Mouse (Mus musculus) stomach, embryonic 14.5 days (tissue): ENCODE measurements at regions not wholly inside any gene's neighbourhood (a gene's known extent, or its start where the extent isn't known, plus 50 kb on each side); places are given as distances from the start of the nearest gene placed in this dataset.

Experiments used
- ATAC-seq: fragments of 200-750 bp; cut with Nextera tagmentation; 2 replicates; pipeline ENCODE4 v1.8.0; 2017; ENCODE audit warnings: low read depth, moderate TSS enrichment; ENCODE audit not compliant: insufficient number of reproducible peaks, insufficient read depth, low FRiP score
- H3K27ac ChIP-seq: fragments of 300-500 bp; sonication (generic); 2 replicates; pipeline ENCODE4 v1.5.1; 2014; ENCODE audit warnings: mild to moderate bottlenecking, low read length, moderate library complexity, mixed read lengths
- H3K27me3 ChIP-seq: fragments of 300-500 bp; sonication (generic); 2 replicates; pipeline ENCODE4 v1.6.1; 2014; ENCODE audit warnings: low read length, control low read depth, mixed read lengths; ENCODE audit not compliant: control insufficient read depth, insufficient read depth
- H3K36me3 ChIP-seq: fragments of 300-500 bp; sonication (generic); 2 replicates; pipeline ENCODE4 v1.6.1; 2014; ENCODE audit warnings: mild to moderate bottlenecking, control low read depth, low read length, moderate library complexity, mixed read lengths; ENCODE audit not compliant: control insufficient read depth, insufficient read depth
- H3K4me1 ChIP-seq: fragments of 300-500 bp; sonication (generic); 2 replicates; pipeline ENCODE4 v1.6.1; 2014; ENCODE audit warnings: low read length, control low read depth, mixed read lengths; ENCODE audit not compliant: control insufficient read depth, insufficient read depth
- H3K4me2 ChIP-seq: fragments of 300-500 bp; sonication (generic); replicated peaks from 2 replicates; pipeline ENCODE4 v1.6.1; 2014; ENCODE audit warnings: low read depth, low read length, control low read depth
- H3K4me3 ChIP-seq: fragments of 300-500 bp; sonication (generic); 2 replicates; pipeline ENCODE4 v1.5.1; 2014; ENCODE audit warnings: low read depth, low read length, control low read depth
- H3K9ac ChIP-seq: fragments of 300-500 bp; sonication (generic); replicated peaks from 2 replicates; pipeline ENCODE4 v1.6.1; 2014; ENCODE audit warnings: low read depth, mild to moderate bottlenecking, control low read depth, low read length, moderate library complexity, mixed read lengths
- H3K9me3 ChIP-seq: fragments of 300-500 bp; sonication (generic); 2 replicates; pipeline ENCODE4 v1.6.1; 2016; ENCODE audit warnings: low read depth, low read length, control low read depth; ENCODE audit not compliant: control insufficient read depth
- WGBS: fragments of 180-500 bp; shearing (Covaris S2); extraction: QIAGEN DNeasy Blood & Tissue Kit; methylation state at CpG from one replicate; pipeline ENCODE4 v1.1.7; 2014; 5-methylcytosine and 5-hydroxymethylcytosine counted together

GRCm38 (mm10) chr9:73242521-73243308 is 129.5 kb downstream of the Rsl24d1 start:
- Histone ChIP-seq H3K4me2 (no peak overlapping the region), H3K9ac (no peak overlapping the region), H3K4me1 (no peaks in the 10 kb centered on the region), H3K27me3 (no peaks in the 10 kb centered on the region), H3K4me3 (no peak overlapping the region), H3K36me3 (no peaks in the 10 kb centered on the region), H3K9me3 (no peaks in the 10 kb centered on the region), H3K27ac (no peak overlapping the region)
- no peak for ATAC-seq
- WGBS = 66% methylated on average over 4 of the region's 4 CpGs

GRCm38 (mm10) chr9:73244177-73244576 is 131.0 kb downstream of the Rsl24d1 start:
- Histone ChIP-seq H3K4me1 (no peaks in the 10 kb centered on the region), H3K27ac (no peak overlapping the region), H3K36me3 (no peaks in the 10 kb centered on the region), H3K9me3 (no peaks in the 10 kb centered on the region), H3K9ac (no peak overlapping the region), H3K4me3 (no peak overlapping the region), H3K27me3 (no peaks in the 10 kb centered on the region), H3K4me2 (no peak overlapping the region)
- no peak for ATAC-seq
- WGBS = 65% methylated on average over 3 of the region's 3 CpGs

GRCm38 (mm10) chr9:73245524-73245923 is 132.3 kb downstream of the Rsl24d1 start:
- Histone ChIP-seq H3K27me3 (no peaks in the 10 kb centered on the region), H3K36me3 (no peaks in the 10 kb centered on the region), H3K9me3 (no peaks in the 10 kb centered on the region), H3K27ac (no peak overlapping the region), H3K9ac (no peak overlapping the region), H3K4me3 (no peak overlapping the region), H3K4me1 (no peaks in the 10 kb centered on the region), H3K4me2 (no peak overlapping the region)
- WGBS = 53% methylated on average over 7 of the region's 7 CpGs
- no peak for ATAC-seq

- H3K4me2 ChIP-seq = no peak overlapping the region
- H3K27me3 ChIP-seq = no peaks in the 10 kb centered on the region
- no peak overlapping the region for H3K9ac ChIP-seq
- no peaks in the 10 kb centered on the region for H3K36me3 ChIP-seq
- no peak for ATAC-seq
- WGBS = 61% methylated on average over 9 of the region's 9 CpGs
- no peaks in the 10 kb centered on the region for H3K9me3 ChIP-seq
- no peak overlapping the region for H3K27ac ChIP-seq
- no peak overlapping the region for H3K4me3 ChIP-seq
- no peaks in the 10 kb centered on the region for H3K4me1 ChIP-seq
These were observed 144.9 kb downstream of the Rsl24d1 start for GRCm38 (mm10) chr9:73258171-73258570.

- no peaks in the 10 kb centered on the region for H3K9me3 ChIP-seq
- 86% methylated on average over 8 of the region's 8 CpGs for WGBS
These were observed 145.4 kb downstream of the Rsl24d1 start for GRCm38 (mm10) chr9:73258640-73259039.

GRCm38 (mm10) chr9:73262711-73263110 is 149.5 kb downstream of the Rsl24d1 start:
- 65% methylated on average over 5 of the region's 5 CpGs for WGBS
- H3K4me3 ChIP-seq = no peak overlapping the region

More at GRCm38 (mm10) chr9:73258640-73259039, 145.4 kb downstream of the Rsl24d1 start:
- Histone ChIP-seq H3K27me3 (no peaks in the 10 kb centered on the region), H3K27ac (no peak overlapping the region), H3K4me3 (no peak overlapping the region), H3K4me1 (no peaks in the 10 kb centered on the region), H3K9ac (no peak overlapping the region), H3K36me3 (no peaks in the 10 kb centered on the region), H3K4me2 (no peak overlapping the region)
- no peak for ATAC-seq

GRCm38 (mm10) chr9:73270249-73270648 is 157.0 kb downstream of the Rsl24d1 start:
- ATAC-seq = no peak
- WGBS = 69% methylated on average over 5 of the region's 5 CpGs
- Histone ChIP-seq H3K27ac (no peak overlapping the region), H3K36me3 (no peaks in the 10 kb centered on the region), H3K9ac (no peak overlapping the region), H3K4me3 (no peak overlapping the region), H3K4me1 (no peaks in the 10 kb centered on the region), H3K27me3 (no peaks in the 10 kb centered on the region), H3K4me2 (no peak overlapping the region), H3K9me3 (no peaks in the 10 kb centered on the region)

More at GRCm38 (mm10) chr9:73262711-73263110, 149.5 kb downstream of the Rsl24d1 start:
- no peaks in the 10 kb centered on the region for H3K36me3 ChIP-seq
- no peaks in the 10 kb centered on the region for H3K27me3 ChIP-seq
- H3K9me3 ChIP-seq = no peaks in the 10 kb centered on the region
- no peak overlapping the region for H3K9ac ChIP-seq
- H3K27ac ChIP-seq = no peak overlapping the region
- ATAC-seq = no peak
- no peak overlapping the region for H3K4me2 ChIP-seq
- H3K4me1 ChIP-seq = no peaks in the 10 kb centered on the region

- H3K9me3 ChIP-seq = no peaks in the 10 kb centered on the region
- no peak overlapping the region for H3K9ac ChIP-seq
- no peaks in the 10 kb centered on the region for H3K36me3 ChIP-seq
- H3K27ac ChIP-seq = no peak overlapping the region
- no peaks in the 10 kb centered on the region for H3K4me1 ChIP-seq
- no peak for ATAC-seq
- 75% methylated on average over 2 of the region's 2 CpGs for WGBS
- no peaks in the 10 kb centered on the region for H3K27me3 ChIP-seq
- H3K4me3 ChIP-seq = no peak overlapping the region
- H3K4me2 ChIP-seq = no peak overlapping the region
These were observed 159.4 kb downstream of the Rsl24d1 start for GRCm38 (mm10) chr9:73272614-73273013.

GRCm38 (mm10) chr9:73273681-73274080 is 160.5 kb downstream of the Rsl24d1 start:
- Histone ChIP-seq H3K27me3 (no peaks in the 10 kb centered on the region), H3K9me3 (no peaks in the 10 kb centered on the region), H3K4me2 (no peak overlapping the region), H3K4me3 (no peak overlapping the region), H3K4me1 (no peaks in the 10 kb centered on the region), H3K36me3 (no peaks in the 10 kb centered on the region), H3K9ac (no peak overlapping the region), H3K27ac (no peak overlapping the region)
- ATAC-seq = no peak
- WGBS = 78% methylated on average over 4 of the region's 4 CpGs
